Mouse (Mus musculus): ENCODE measurements around the gene Hps6.

DNA sequence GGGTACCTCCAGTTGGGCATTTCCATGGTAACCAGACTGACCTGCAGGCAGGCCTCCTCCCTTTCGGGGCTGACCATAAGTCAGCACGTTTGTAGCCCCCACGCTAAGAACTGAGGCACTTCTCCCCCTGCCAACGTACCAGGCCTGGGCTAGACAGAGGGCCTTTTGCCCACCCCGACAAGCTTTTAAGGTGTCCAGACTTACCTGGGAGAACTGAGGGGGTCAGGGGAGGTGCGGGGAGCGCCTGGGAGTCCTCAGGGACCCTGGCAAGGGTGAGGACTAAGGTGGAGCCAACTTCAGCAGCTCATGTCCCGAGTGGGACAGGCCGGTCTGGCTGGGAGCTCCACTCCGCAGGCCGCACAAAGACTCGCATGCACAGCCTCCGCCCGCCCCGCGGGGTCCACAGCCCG is 35.5 kb downstream of the Hps6 start:
- TF ChIP-seq CTCF (IDR thresholded peaks at IDR 0.05; ENCODE audit: insufficient read depth, low read length) (no peak), POLR2A (IDR thresholded peaks at IDR 0.05; ENCODE audit: borderline replicate concordance, extremely low read depth, low read depth, low read length) (no peak)

All from lung, adult 2 months (tissue).